Mouse (Mus musculus): ENCODE data around the gene Gm4763.
A peak's percentile ranks its signal among the peaks of the same experiment; 100 is the strongest.
"Not testable (repeated sequence)": the region's sequence is repeated elsewhere in the genome, so short reads cannot be mapped to it uniquely, and the experiment has no call there.

Gm4763 gene

DNA sequence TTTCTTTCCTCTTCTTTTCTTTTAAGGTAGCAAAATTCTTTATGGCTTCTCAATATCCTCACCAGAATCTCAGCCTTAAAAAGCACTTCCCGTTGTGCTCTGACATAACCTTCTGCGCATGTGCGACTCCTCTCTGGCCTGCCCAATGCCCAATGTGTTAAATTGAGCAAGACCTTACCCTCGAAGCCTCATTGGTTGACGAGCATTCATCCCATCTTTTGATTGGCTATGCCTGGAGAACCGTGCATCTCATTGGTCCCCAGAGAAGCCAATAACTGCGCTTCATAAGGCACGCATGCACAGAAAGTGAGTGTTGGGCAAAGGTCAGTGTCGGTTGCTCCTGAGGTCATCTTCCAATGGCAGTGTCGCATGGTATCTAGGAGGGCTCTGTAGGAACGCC is at the start of gene Gm4763:
Gene Gm4763 (minus strand): TSS at position 101 of the 400 bp plus-strand sequence.
- DNase-seq (ENCODE audit: low spot score in 2 of 2) = not testable (repeated sequence)

DNA sequence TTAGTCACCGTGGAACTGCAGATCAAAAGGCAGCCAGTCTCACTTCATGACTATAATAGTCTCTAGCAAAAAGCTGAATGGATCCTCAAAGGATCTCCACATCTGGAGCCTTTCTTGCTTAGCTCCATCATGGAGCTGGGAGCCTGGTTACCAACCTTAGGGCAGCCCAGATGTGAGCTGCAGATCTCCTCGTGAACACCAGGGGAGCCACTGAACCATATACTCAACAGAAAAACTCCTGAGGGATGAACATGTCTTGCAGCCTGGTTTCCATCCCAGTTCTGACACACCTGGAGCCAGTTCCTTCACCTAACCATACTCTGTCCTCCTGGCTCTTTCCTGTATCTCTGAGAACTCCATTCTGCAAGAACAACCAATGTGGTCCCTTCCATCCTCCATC is 49.4 kb upstream of the Gm4763 start:
- DNase-seq (ENCODE audit: low spot score in 2 of 2) = no peak

DNA sequence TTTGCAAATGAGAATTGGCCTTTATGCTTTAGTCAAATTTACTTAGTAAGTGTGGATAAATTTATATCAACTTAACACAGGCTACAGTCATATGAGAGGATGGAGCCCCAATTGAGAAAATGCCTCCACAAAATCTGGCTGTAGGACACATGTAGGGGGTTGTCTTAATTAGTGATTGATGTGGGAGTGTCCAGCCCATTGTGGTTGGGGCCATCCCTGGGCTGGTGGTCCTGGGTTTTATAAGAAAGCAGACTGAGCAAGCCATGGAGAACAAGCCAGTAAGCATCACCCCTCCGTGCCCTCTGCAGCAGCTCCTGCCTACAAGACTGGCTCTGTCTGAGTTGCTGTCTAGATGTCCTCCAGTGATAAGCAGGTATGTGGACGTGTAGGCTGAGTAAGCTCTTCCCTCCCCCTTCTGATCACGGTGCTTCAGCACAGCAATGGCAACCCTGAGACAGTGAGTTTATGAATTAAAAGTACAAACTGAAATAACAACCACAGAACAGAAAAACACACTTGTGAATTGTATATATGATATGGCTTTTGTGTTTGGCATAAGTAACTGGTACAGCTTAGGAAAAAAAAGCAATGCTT is 47.3 kb upstream of the Gm4763 start:
- DNase-seq (ENCODE audit: low spot score in 2 of 2) = no peak

DNA sequence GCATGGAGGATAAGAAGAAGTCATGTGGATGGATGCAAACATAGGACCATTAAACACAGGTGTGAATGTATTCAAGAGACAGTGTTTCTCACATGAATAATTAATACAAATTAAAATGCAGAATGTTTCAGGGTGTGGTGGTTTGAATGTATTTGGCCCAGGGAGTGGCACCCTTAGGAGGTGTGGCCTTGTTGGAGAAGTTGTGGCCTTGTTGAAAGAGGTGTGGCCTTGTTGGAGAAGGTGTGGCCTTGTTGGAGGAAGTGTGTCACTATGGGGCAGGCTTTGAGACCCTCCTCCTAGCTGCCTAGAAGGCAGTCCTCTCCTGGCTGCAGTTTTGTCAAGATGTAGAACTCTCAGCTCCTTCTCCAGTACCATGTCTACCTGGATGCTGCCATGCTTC is 44.7 kb upstream of the Gm4763 start:
- no peak for DNase-seq (ENCODE audit: low spot score in 2 of 2)

DNA sequence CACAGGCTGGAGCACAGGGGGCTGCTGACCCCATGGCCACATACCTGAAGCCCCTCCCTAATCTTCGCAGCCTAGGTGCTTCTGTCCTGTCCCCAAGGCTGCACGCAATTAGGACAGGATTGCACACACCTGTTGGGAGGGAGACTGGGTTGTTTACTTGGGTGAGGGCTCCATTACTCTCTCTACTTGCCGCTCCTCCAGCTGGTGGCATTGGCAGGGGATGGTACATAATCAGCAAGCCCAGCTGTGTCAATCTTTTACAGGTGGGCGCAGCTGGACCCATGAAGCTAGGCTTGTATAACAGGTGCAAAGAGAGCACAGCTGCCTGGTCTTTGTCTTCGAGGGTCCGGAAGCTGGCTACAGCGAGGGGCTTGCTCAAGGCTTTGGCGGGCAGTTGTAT is 35.9 kb upstream of the Gm4763 start:
- DNase-seq (ENCODE audit: low spot score in 2 of 2) = no peak

DNA sequence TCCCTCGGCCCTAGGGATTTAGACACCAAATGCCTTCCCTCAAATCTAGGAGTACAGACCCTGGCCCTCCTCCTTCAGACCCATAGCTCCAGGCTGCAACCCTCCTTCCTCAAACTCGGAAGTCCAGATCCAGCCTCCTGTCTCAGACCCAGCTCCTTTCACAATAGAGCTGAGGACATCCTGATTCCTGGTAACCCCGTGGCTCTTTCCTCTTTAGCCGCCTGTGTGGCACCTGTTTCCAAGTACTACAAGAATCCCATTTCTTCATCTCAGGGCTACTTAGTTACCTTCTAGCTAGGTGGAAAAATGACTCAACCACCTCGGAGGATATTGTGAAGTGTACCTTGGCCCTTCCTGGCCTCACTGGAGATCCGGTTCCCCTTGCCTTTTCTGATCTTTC is 34.5 kb upstream of the Gm4763 start:
- no peak for DNase-seq (ENCODE audit: low spot score in 2 of 2)

DNA sequence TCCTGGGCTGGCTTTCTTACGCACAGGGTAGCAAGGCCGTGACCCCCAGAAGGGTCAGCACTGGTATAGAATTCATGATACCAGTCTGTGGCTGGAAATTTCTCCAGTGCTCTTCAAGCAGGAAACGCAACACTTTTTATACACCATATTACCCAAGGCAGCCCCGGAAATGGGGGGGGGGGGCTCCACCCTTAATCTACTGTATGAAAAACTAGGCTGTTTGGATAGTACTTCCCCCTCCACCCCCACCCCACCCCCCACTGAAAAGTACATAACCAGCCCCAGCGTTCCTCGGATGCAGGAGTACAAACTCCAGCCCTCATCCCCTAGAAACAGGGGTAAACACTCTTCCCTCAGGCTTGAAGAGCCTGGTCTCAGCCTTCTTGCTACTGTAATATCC is 33.5 kb upstream of the Gm4763 start, which contains the start of gene Cd177:
Gene Cd177 (minus strand): TSS at position 101 of the 400 bp plus-strand sequence.
- DNase-seq (ENCODE audit: low spot score in 2 of 2) = no peak

DNA sequence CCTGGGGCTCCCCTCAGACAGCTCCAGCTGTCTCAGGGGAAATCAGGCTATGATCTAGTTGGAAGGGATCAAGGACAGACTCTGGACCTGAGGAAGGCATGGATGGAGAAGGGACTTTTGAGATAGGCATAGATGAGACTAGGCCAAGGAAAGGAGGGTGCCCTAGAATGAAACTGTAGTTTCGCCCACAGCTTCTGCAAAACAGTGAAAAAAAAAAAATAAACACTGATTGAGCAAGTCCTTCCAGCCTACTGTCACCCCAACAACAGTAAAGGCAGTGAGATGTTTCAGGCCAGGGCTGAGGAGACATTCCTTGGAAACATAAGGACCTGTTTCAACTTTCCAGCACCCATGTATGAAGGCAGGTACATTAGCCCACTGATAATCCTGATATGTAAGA is 31.8 kb upstream of the Gm4763 start:
- no peak for DNase-seq (ENCODE audit: low spot score in 2 of 2)

DNA sequence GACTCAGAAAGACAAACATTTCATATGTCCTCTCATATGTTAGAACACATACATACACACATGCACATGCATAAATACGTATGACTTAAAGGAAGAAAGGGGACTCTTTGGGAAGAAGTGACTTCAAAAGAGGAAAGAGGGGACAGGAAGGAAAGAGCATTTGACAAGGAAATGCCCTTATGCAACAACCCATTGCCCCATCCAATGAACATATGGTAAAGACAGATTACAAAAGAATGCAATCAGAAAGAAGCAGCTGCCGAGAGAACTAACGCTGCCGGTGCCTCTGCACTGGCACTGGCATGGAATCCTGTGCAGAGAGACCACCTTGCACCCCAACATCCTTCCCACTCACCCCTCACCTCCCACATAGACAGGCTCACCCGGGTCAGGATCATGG is 26.8 kb upstream of the Gm4763 start:
- no peak for DNase-seq (ENCODE audit: low spot score in 2 of 2)

DNA sequence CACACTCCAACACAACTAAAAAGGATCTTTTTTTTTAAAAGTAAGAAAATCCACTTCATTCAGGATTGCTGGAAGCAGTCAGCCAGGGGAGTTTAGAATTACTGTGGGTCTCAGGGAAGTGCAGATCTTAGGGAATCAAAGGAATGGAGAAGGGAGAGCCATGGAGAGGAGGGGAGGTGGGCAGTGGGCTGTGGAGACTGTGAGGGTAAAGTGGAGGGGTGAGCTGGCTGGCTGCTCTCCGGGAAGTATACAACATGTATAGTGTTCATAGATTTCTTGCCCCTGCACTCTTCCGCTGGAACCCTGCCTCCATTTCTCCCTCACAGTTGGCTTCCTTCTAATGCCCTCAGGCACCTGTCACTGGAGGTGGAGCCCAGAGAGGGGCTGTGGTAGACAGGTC is 24.9 kb upstream of the Gm4763 start:
- no peak for DNase-seq (ENCODE audit: low spot score in 2 of 2)

DNA sequence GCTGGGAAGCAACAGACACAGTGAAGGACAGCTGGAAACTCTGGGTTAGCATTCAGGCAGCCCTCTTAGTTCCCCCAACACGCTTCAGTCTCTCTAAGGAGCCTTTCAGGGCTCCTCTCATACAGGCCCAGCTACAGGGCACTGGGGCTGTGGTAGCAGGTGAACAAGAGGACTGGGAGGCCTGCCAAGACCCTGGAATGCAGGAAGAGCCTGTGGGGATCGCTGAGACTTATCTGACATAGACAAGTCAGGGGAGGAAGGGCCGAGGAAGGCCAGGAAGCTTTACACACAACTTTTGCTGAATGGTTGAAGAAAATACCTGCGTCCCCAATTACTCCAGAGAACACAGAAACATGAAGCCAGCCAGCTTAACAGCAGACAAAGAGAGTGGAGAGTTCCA is 24.0 kb upstream of the Gm4763 start:
- DNase-seq (ENCODE audit: low spot score in 2 of 2) = no peak

DNA sequence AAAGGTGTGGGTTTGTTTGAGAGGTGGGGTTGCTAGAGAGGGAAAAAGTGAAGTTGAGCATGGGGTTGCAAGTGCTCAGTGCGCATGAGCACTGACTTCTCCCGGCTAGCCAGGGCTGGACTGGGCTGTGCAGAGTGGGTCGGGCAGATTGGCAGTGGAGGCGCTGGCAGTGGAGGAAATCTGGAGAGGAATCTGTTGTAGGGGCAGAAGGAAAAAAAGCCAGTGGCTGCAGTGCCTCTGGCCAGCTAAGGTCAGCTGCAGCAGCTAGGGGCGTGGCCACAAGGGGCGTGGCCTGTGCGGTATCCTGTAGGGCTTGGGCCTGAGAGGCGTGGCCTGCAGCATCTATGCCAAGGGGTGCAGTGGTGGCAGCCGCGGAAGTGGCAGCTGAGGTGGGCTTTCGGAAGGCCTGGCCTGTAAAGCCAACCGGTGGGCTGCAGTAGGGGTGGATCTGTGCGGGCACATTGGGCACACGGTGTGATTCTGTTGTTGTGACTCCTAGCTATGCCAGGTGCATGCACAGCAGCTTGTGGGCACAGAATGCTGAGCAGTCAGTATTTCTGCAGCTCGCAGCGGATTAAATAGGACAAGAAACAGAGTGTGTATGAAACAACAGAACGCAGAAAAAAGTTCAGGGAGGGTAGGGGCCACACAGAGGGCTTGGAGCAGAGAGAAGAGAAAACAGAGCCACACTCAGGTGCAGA is 9.4 kb upstream of the Gm4763 start:
- no peak for DNase-seq (ENCODE audit: low spot score in 2 of 2)

DNA sequence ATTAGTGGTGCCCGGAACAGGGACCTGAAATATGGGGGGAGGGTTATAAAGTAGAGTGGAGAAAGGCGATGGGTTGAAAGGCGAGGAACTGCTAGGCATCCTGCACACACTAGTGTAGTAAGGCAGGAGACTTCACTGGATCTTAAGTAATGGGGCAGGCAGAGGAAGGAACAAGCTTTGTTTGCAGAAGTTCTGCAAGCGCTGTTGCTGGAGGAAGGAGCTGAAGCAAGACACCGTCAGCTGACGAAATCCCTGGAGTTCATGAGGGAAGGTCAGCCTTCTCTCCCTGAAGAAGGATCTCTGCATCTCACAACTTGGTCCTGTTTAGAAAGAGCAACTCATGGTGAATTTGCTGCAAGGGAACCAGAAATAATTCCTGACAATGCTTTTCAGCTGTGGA is 11.7 kb downstream of the Gm4763 start:
- no peak for DNase-seq (ENCODE audit: low spot score in 2 of 2)

DNA sequence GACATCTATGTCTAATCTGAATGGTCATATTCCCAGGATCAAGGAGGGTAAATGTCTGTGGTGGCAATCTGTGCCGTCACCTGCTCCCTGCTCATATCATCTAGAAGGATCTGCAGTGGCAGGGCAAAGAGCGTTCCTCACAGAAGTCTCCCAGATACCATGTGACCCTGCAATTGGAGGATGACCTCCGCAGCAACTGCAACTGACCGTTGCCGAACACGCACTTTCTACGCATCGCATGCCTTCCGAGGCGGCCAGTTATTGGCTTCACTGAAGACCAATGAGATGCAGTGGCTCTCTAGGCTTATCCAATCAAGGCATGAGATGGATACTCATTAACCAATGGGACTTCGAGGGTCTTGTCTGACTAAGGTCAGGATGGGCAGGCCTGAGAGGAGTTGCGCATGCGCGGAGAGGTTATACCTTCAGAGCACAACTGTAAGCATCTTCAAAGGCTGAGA is 17.8 kb downstream of the Gm4763 start, which contains the start of gene BC049730:
Gene BC049730 (plus strand): TSS at position 411 of the 461 bp plus-strand sequence.
- DNase-seq (ENCODE audit: low spot score in 2 of 2) = no peak

DNA sequence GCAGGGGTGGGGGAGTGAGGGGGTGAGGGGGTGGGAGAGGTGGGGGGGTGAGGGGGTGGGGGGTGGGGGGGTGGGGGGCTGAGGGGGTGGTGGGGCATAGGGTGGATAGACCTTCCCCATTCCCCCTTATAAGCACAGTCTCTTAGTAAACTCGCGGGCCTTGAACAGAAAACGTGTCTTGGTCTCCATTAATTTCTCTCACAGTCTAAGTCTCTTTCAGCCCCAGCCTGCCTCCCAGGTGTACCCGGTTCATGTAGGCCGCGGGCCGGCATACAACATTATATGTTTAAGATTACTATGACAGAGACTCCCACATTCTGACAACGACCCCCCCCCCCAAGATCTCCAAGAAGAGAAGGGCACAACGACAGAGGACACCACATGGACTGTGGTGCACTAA is 23.9 kb downstream of the Gm4763 start:
- DNase-seq (ENCODE audit: low spot score in 2 of 2) = not testable (repeated sequence)

DNA sequence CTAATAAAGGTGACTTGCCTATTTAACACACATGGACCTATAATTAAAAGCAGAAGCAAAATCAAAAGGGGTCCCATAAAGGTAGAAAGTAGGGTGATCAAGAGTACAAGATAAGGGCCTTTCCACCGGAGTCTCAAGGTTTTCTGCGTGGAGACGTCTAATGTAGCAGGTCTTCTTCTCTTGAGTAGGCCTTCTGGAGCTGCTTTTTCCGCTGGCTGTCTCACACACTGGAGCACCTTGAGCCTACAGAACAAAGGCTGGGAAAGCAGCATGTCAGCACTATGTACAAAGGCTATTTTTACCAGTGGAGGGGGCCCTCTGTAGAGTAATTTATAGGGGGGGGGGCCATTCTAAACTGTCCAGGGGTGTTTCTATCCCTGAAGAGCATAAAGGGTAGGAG is 28.8 kb downstream of the Gm4763 start:
- DNase-seq (ENCODE audit: low spot score in 2 of 2) = not testable (repeated sequence)

DNA sequence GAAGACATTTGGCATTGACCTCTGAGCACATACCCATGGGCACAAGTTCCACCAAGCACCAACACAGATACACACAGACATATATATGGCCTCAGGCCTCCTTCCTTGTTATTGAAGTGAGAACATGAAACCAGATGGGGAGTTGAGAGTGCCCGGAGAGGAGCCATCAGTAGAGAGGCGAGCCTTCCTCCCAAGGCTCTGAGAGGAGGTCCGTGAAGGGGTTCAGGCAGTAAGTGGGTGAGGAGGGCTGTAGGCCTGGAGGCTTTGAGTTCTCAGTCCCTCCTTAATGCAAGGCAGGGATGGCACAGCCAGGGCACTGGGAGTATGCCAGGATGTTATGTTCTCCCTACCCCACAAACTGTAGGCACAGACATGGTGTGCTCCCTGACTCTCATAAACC is 34.0 kb downstream of the Gm4763 start:
- not testable (repeated sequence) for DNase-seq (ENCODE audit: low spot score in 2 of 2)

DNA sequence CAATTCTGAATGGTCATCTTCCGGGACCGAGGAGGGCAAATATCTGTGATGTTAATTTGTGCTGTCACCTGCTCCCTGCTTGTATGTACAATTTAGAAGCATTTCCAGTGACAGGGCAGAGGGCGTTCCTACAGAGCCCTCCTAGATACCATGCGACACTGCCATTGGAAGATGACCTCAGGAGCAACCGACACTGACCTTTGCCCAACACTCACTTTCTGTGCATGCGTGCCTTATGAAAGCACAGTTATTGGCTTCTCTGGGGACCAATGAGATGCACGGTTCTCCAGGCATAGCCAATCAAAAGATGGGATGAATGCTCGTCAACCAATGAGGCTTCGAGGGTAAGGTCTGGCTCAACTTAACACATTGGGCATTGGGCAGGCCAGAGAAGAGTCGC is 39.2 kb downstream of the Gm4763 start:
- DNase-seq (ENCODE audit: low spot score in 2 of 2) = not testable (repeated sequence)

DNA sequence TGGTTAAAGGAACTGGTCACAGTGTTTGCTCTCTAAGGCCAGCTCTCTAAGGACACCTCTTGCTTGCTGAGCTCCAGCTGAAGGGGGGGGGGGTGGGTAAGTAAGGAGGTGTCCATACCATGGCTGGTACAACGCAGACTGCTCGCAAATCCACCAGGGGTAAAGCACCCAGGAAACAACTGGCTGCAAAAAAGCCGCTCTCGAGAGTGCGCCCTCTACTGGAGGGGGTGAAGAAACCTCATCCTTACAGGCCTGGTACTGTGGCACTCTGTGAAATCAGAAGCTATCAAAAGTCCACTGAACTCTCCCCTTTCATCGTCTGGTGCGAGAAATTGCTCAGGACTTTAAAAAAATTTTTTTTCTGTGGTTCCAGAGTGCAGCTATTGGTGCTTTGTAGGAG is 42.6 kb downstream of the Gm4763 start:
- DNase-seq (ENCODE audit: low spot score in 2 of 2) = peak in 1 of 2 experiments; percentile 44

DNA sequence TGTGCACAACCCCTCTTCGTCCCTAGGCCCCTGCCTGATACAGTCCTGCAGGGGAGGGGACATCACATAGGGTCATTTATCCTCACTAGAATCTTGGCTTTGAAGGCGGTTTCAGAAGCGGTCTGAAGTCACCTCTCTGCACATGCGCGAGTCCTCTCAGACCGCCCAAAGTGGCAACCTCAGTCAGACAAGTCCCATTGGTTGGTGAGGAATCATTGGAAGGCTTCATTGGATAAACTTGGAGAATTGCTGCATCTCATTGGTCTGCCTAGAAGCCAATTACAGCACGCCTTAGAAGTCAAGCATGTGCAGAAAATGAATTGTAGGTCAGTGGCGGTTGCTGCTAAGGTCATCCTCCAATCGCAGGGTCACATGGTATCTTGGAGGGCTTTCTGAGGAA is 50.1 kb downstream of the Gm4763 start, which contains the start of gene Tex101:
Gene Tex101 (minus strand): TSS at position 101 of the 400 bp plus-strand sequence.
- no peak for DNase-seq (ENCODE audit: low spot score in 2 of 2)

DNA sequence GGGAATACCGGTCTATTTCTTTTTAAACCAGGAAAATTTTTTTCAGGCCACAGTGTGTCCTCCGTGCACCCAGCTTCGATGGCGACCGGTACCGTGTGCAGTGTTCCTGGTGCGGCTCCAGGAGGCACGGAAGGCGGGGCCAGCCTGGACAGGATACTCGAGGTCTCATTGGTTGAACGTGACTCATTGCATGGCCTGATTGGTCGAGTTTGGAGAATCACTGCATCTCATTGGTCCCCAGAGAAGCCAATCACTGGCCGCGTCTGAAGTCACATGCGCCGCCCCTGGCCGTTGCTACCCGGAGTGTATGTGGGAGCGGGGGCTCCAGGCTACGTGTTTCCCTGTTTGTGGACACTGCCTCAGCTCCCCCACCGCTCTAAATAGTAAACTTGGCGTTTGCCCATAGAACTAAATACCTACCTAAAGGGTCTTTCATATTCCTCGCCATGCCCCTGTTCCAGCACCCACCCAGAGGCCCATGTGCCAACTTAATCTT is 54.7 kb downstream of the Gm4763 start:
- DNase-seq (ENCODE audit: low spot score in 2 of 2) = no peak
